Mouse (Mus musculus): ENCODE data around the gene Tecpr1. TPM values are rescaled to one million over a fixed set of nuclear protein-coding genes. Genes with fewer than 3 reads are reported as not detected.

The Tecpr1 gene
- polyA plus RNA-seq, 1 experiment from 2014 or later: 121 TPM

- Histone ChIP-seq H3K27ac (no peak overlapping the region), H3K36me3 (ENCODE audit: inconsistent target) (no peaks in the 10 kb centered on the region), H3K79me2 (ENCODE audit: inconsistent target) (no peaks in the 10 kb centered on the region), H3K4me3 (ENCODE audit: inconsistent target) (no peak overlapping the region)
- 98% methylated on average over 6 of the region's 6 CpGs for WGBS (ENCODE audit: missing documents)
Measured at GRCm38 (mm10) chr5:144188422-144188821, 35.0 kb downstream of the Tecpr1 start.

- Histone ChIP-seq H3K27ac (no peak overlapping the region), H3K36me3 (ENCODE audit: inconsistent target) (no peaks in the 10 kb centered on the region), H3K79me2 (ENCODE audit: inconsistent target) (no peaks in the 10 kb centered on the region), H3K4me3 (ENCODE audit: inconsistent target) (no peak overlapping the region)
- 82% methylated on average over 21 of the region's 21 CpGs for WGBS (ENCODE audit: missing documents)
Measured at GRCm38 (mm10) chr5:144184350-144185045, 38.9 kb downstream of the Tecpr1 start.

GRCm38 (mm10) chr5:144183647-144184335 is 39.6 kb downstream of the Tecpr1 start:
- Histone ChIP-seq H3K79me2 (ENCODE audit: inconsistent target) (no peaks in the 10 kb centered on the region), H3K4me3 (ENCODE audit: inconsistent target) (no peak overlapping the region), H3K36me3 (ENCODE audit: inconsistent target) (no peaks in the 10 kb centered on the region), H3K27ac (no peak overlapping the region)
- WGBS (ENCODE audit: missing documents): 77% methylated on average over 7 of the region's 7 CpGs

GRCm38 (mm10) chr5:144183248-144183559 is 40.2 kb downstream of the Tecpr1 start:
- Histone ChIP-seq H3K27ac (no peak overlapping the region), H3K79me2 (ENCODE audit: inconsistent target) (no peaks in the 10 kb centered on the region), H3K4me3 (ENCODE audit: inconsistent target) (no peak overlapping the region), H3K36me3 (ENCODE audit: inconsistent target) (no peaks in the 10 kb centered on the region)
- WGBS (ENCODE audit: missing documents): 90% methylated on average over 8 of the region's 8 CpGs

- Histone ChIP-seq H3K36me3 (ENCODE audit: inconsistent target) (no peaks in the 10 kb centered on the region), H3K4me3 (ENCODE audit: inconsistent target) (no peak overlapping the region), H3K79me2 (ENCODE audit: inconsistent target) (no peaks in the 10 kb centered on the region), H3K27ac (no peak overlapping the region)
- 75% methylated on average over 20 of the region's 20 CpGs for WGBS (ENCODE audit: missing documents)
Measured at GRCm38 (mm10) chr5:144182542-144183247, 40.7 kb downstream of the Tecpr1 start.

GRCm38 (mm10) chr5:144181249-144181648 is 42.2 kb downstream of the Tecpr1 start:
- H3K4me3 ChIP-seq (ENCODE audit: inconsistent target): no peak overlapping the region
- H3K27ac ChIP-seq: no peak overlapping the region
- 20% methylated on average over 7 of the region's 7 CpGs for WGBS (ENCODE audit: missing documents)
- no peaks in the 10 kb centered on the region for H3K79me2 ChIP-seq (ENCODE audit: inconsistent target)
- no peaks in the 10 kb centered on the region for H3K36me3 ChIP-seq (ENCODE audit: inconsistent target)

- H3K27ac ChIP-seq: no peak overlapping the region
- no peaks in the 10 kb centered on the region for H3K79me2 ChIP-seq (ENCODE audit: inconsistent target)
- WGBS (ENCODE audit: missing documents): 77% methylated on average over 6 of the region's 6 CpGs
- no peak overlapping the region for H3K4me3 ChIP-seq (ENCODE audit: inconsistent target)
- H3K36me3 ChIP-seq (ENCODE audit: inconsistent target): peaks cover 3% of the 10 kb centered on the region; the same call in 1 of the 2 replicates
Measured at GRCm38 (mm10) chr5:144178216-144178615, 45.2 kb downstream of the Tecpr1 start.

- Histone ChIP-seq H3K4me3 (ENCODE audit: inconsistent target) (no peak overlapping the region), H3K79me2 (ENCODE audit: inconsistent target) (no peaks in the 10 kb centered on the region), H3K27ac (no peak overlapping the region), H3K36me3 (ENCODE audit: inconsistent target) (peaks cover 3% of the 10 kb centered on the region; the same call in 1 of the 2 replicates)
- WGBS (ENCODE audit: missing documents): 96% methylated on average over 18 of the region's 18 CpGs
Measured at GRCm38 (mm10) chr5:144173648-144174047, 49.8 kb downstream of the Tecpr1 start.

GRCm38 (mm10) chr5:144169275-144169975 is 54.0 kb downstream of the Tecpr1 start:
- WGBS (ENCODE audit: missing documents): 96% methylated on average over 8 of the region's 8 CpGs
- Histone ChIP-seq H3K4me3 (ENCODE audit: inconsistent target) (no peak overlapping the region), H3K79me2 (ENCODE audit: inconsistent target) (no peaks in the 10 kb centered on the region), H3K27ac (no peak overlapping the region), H3K36me3 (ENCODE audit: inconsistent target) (0 out of 2 replicates have a peak, but pooled peaks cover 3% of the 10 kb centered on the region)

GRCm38 (mm10) chr5:144165756-144166155 is 57.7 kb downstream of the Tecpr1 start:
- Histone ChIP-seq H3K27ac (no peak overlapping the region), H3K36me3 (ENCODE audit: inconsistent target) (no peaks in the 10 kb centered on the region), H3K79me2 (ENCODE audit: inconsistent target) (no peaks in the 10 kb centered on the region), H3K4me3 (ENCODE audit: inconsistent target) (no peak overlapping the region)
- WGBS (ENCODE audit: missing documents): 66% methylated on average over 3 of the region's 3 CpGs

- H3K79me2 ChIP-seq (ENCODE audit: inconsistent target): no peaks in the 10 kb centered on the region
- H3K27ac ChIP-seq: no peak overlapping the region
- no peaks in the 10 kb centered on the region for H3K36me3 ChIP-seq (ENCODE audit: inconsistent target)
- 94% methylated on average over 9 of the region's 10 CpGs for WGBS (ENCODE audit: missing documents)
- no peak overlapping the region for H3K4me3 ChIP-seq (ENCODE audit: inconsistent target)
Measured at GRCm38 (mm10) chr5:144162813-144163517, 60.5 kb downstream of the Tecpr1 start.

GRCm38 (mm10) chr5:144162080-144162812 is 61.2 kb downstream of the Tecpr1 start:
- WGBS (ENCODE audit: missing documents): 98% methylated on average over 5 of the region's 5 CpGs
- Histone ChIP-seq H3K27ac (no peak overlapping the region), H3K79me2 (ENCODE audit: inconsistent target) (no peaks in the 10 kb centered on the region), H3K4me3 (ENCODE audit: inconsistent target) (no peak overlapping the region), H3K36me3 (ENCODE audit: inconsistent target) (no peaks in the 10 kb centered on the region)

- 95% methylated on average over 6 of the region's 8 CpGs for WGBS (ENCODE audit: missing documents)
- no peaks in the 10 kb centered on the region for H3K36me3 ChIP-seq (ENCODE audit: inconsistent target)
- H3K27ac ChIP-seq: no peak overlapping the region
- H3K79me2 ChIP-seq (ENCODE audit: inconsistent target): no peaks in the 10 kb centered on the region
- no peak overlapping the region for H3K4me3 ChIP-seq (ENCODE audit: inconsistent target)
Measured at GRCm38 (mm10) chr5:144159137-144159536, 64.3 kb downstream of the Tecpr1 start.
